Mouse (Mus musculus) liver, adult 2 months (tissue): Measurements from ENCODE around the gene Sumf1. TPM values are rescaled to one million over a fixed set of nuclear protein-coding genes. Genes with fewer than 3 reads are reported as not detected.

ENCODE experiments used
- DNase-seq: peaks from one replicate; pipeline ENCODE4 v3.0.0-alpha.2; 2011; ENCODE audit warnings: low read depth, low spot score; ENCODE audit errors: extremely low read depth
- H3K27ac ChIP-seq: fragments of 200-500 bp; replicated peaks from 2 replicates; pipeline ENCODE4 v1.5.1; 2012; ENCODE audit warnings: low read depth, mild to moderate bottlenecking, control low read depth, inconsistent platforms, low read length; ENCODE audit not compliant: insufficient read depth
- H3K27me3 ChIP-seq: fragments of 200-500 bp; 2 replicates; pipeline ENCODE4 v1.6.1; 2012; ENCODE audit warnings: mild to moderate bottlenecking, moderate library complexity, low read length, inconsistent platforms; ENCODE audit not compliant: control insufficient read depth, insufficient read depth
- H3K36me3 ChIP-seq: fragments of 200-500 bp; 2 replicates; pipeline ENCODE4 v1.6.1; 2012; ENCODE audit warnings: low read length, inconsistent platforms; ENCODE audit not compliant: control insufficient read depth, insufficient read depth
- H3K4me1 ChIP-seq: fragments of 200-500 bp; 2 replicates; pipeline ENCODE4 v1.6.1; 2011; ENCODE audit warnings: low read length; ENCODE audit not compliant: control insufficient read depth, insufficient read depth
- H3K4me3 ChIP-seq: fragments of 200-500 bp; 2 replicates; pipeline ENCODE4 v1.5.1; 2011; ENCODE audit warnings: low read depth, mild to moderate bottlenecking, control low read depth, low read length, moderate library complexity; ENCODE audit not compliant: insufficient read depth
- H3K79me2 ChIP-seq: fragments of 200-500 bp; 2 replicates; pipeline ENCODE4 v1.6.1; 2012; ENCODE audit warnings: inconsistent platforms, mild to moderate bottlenecking, low read length, moderate library complexity; ENCODE audit not compliant: control insufficient read depth, insufficient read depth
- H3K9ac ChIP-seq: fragments of 200-500 bp; 2 replicates; pipeline ENCODE4 v1.6.1; 2012; ENCODE audit warnings: low read depth, mild to moderate bottlenecking, control low read depth, inconsistent platforms, low read length
- CTCF ChIP-seq: fragments of 200-500 bp; IDR thresholded peaks from 2 replicates; pipeline ENCODE4 v1.5.1; 2011; ENCODE audit warnings: low read depth, low read length, control low read depth
- POLR2A ChIP-seq: fragments of 200-500 bp; IDR thresholded peaks from 2 replicates; pipeline ENCODE4 v1.6.1; 2011; ENCODE audit warnings: low read length, control low read depth; ENCODE audit not compliant: insufficient read depth; ENCODE audit errors: extremely low read depth
- WGBS: fragments of 180-500 bp; shearing (Covaris S2); methylation state at CpG from one replicate; pipeline ENCODE4 v1.1.7; 2018; 5-methylcytosine and 5-hydroxymethylcytosine counted together
- polyA plus RNA-seq: library from polyadenylated mRNA; depleted of rRNA; stranded (reverse); fragments of >200 nt; gene quantifications from 2 replicates; pipeline ENCODE4 v1.2.3, GENCODE M21; 2012
- total RNA-seq: library from RNA; depleted of rRNA; stranded (reverse); fragments of >200 nt; gene quantifications from 2 replicates; pipeline ENCODE4 v1.2.3, GENCODE M21; 2014

The Sumf1 gene
- total and polyA plus RNA-seq, 2 experiments, result 20.5 to 23.3 TPM

DNA sequence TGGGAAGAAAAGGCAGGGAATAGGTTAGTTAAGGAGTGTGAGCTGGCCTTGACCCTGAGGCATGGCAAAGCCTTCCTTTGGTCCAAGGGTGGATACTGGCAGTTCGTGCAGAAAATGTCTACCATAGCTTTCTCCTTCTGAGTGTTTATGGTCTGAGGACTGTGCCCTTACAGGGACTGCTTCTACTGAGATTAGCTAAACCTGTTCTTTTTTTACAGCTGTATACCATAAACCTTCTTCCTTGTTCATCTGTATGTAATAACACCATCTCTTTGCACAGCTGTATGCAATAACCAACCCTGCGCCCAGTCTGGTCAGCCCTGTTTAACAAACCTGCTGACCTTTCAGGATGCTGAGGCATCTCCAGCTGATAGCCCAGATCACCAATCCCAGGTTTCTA is 18.9 kb upstream of the Sumf1 start:
- no peaks in the 10 kb centered on the region for H3K36me3 ChIP-seq
- H3K4me3 ChIP-seq, result no peak overlapping the region
- TF ChIP-seq POLR2A (no peak), CTCF (no peak)
- WGBS, result 94% methylated on average over 2 of the region's 2 CpGs
- H3K9ac ChIP-seq, result no peak overlapping the region
- no peak for DNase-seq
- no peaks in the 10 kb centered on the region for H3K27me3 ChIP-seq
- no peaks in the 10 kb centered on the region for H3K4me1 ChIP-seq
- no peaks in the 10 kb centered on the region for H3K79me2 ChIP-seq
- no peak overlapping the region for H3K27ac ChIP-seq

DNA sequence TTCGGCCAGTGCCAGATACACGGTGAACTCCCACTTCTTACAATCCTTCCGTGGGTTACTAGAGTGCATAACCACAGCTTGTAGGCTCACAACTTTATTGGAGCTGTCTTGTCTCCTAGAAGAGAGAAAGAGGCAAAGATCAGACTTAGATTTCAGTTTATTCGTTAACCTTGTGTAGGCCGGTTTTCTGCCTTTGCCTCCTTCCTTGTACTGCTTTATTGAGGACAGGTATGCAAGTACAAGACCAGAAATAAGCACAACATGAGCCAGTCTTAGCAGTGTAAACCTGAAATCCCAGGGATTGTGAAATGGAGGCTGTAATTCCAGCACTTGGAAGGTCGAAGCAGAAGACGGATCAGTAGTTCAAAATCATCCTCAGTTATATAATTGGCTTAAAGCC is 12.9 kb upstream of the Sumf1 start:
- H3K4me3 ChIP-seq, result no peak overlapping the region
- H3K36me3 ChIP-seq, result no peaks in the 10 kb centered on the region
- H3K27ac ChIP-seq, result no peak overlapping the region
- no peaks in the 10 kb centered on the region for H3K79me2 ChIP-seq
- WGBS, result 87% methylated on average over 7 of the region's 7 CpGs
- no peak for DNase-seq
- TF ChIP-seq CTCF, result no peak
- TF ChIP-seq POLR2A, result no peak
- H3K27me3 ChIP-seq, result no peaks in the 10 kb centered on the region
- no peak overlapping the region for H3K9ac ChIP-seq
- no peaks in the 10 kb centered on the region for H3K4me1 ChIP-seq

DNA sequence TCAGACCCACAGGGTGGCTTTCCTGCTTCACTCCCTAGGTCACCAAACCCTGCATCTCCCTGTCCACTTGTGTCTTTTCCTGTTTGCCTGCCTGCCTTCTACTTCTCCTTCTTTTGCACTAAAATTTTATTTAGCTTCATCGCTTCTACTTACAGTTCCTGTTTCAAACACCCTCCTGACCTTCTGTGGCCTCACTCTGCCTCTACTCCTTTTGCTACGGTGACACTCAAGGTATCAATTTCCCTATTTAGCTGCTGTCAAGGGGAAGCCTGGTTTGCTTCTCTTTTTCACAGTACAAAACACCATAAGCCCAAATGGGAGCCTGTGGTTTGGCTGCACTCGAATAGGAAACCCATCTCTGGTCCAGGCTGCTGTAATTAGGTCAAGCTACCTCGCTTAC is 11.7 kb upstream of the Sumf1 start:
- H3K79me2 ChIP-seq, result no peaks in the 10 kb centered on the region
- no peaks in the 10 kb centered on the region for H3K4me1 ChIP-seq
- H3K36me3 ChIP-seq, result no peaks in the 10 kb centered on the region
- no peak for DNase-seq
- TF ChIP-seq CTCF (no peak), POLR2A (no peak)
- 81% methylated on average over 4 of the region's 4 CpGs for WGBS
- H3K4me3 ChIP-seq, result no peak overlapping the region
- no peaks in the 10 kb centered on the region for H3K27me3 ChIP-seq
- H3K27ac ChIP-seq, result no peak overlapping the region
- no peak overlapping the region for H3K9ac ChIP-seq

DNA sequence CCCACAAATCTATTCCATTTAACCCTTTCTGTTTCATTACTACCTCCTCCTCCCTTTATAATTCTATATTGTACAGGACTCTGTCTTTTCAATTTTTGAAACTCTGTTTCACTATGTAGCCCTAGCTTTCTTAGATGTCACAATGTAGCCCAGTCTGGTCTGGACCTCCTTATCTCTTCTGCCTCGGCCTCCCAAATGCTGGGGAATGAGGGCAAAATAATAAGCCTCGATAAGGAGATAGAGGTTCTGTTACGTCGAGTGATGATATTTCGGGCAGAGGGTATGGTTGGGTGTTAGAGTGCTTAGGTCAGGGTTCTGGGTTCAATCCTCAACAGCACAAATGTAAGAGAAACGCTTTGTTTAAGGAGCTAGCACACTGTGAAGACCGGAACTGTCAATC is 11.3 kb upstream of the Sumf1 start:
- Histone ChIP-seq H3K27ac (no peak overlapping the region), H3K79me2 (no peaks in the 10 kb centered on the region), H3K9ac (no peak overlapping the region), H3K36me3 (no peaks in the 10 kb centered on the region), H3K4me1 (no peaks in the 10 kb centered on the region), H3K4me3 (no peak overlapping the region), H3K27me3 (no peaks in the 10 kb centered on the region)
- no peak for TF ChIP-seq CTCF
- no peak for TF ChIP-seq POLR2A
- DNase-seq, result no peak
- WGBS, result 75% methylated on average over 7 of the region's 7 CpGs

DNA sequence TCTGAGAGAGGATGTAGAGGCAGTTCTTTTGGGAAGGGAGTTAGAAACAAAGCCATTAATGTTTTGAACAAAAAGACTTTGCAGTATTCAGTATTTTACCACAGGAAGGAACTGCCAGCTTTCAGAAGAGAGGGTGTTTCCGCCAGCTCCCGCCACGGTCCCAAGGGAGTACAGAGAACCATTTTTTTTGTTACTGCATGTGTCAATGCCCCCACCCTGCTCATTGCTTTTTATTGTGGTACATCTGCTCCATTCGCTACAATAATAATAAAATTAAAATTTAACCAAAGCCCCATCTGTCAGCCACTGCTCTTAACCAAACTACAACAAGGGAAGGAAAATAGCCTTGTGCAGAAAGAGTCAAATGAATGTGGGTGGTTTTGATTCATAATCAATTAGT is 7.2 kb upstream of the Sumf1 start:
- Histone ChIP-seq H3K9ac (no peak overlapping the region), H3K4me1 (no peaks in the 10 kb centered on the region), H3K27me3 (no peaks in the 10 kb centered on the region), H3K79me2 (no peaks in the 10 kb centered on the region), H3K36me3 (no peaks in the 10 kb centered on the region), H3K27ac (no peak overlapping the region), H3K4me3 (no peak overlapping the region)
- DNase-seq, result no peak
- WGBS, result 80% methylated on average over 4 of the region's 4 CpGs
- TF ChIP-seq CTCF (no peak), POLR2A (no peak)

DNA sequence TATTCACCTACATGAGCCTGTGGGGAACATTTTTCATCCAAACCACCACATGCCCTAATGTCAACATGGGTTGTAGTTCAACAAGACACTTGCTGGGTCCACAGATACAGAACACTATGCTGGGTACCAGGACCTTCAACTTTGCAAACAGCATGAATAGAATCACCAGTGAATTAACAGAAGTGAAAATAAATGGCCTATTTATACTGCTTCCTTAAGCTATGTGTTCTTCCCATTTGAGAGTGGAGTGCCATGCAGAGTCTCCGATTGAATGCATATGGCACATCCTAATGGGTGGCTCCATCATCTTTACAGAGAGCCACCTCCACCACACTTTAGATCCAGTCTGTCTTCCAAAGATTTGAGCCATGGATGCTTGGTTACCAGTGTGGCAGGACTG is 5.3 kb upstream of the Sumf1 start:
- Histone ChIP-seq H3K4me3 (no peak overlapping the region), H3K36me3 (no peaks in the 10 kb centered on the region), H3K27ac (no peak overlapping the region), H3K79me2 (no peaks in the 10 kb centered on the region), H3K27me3 (no peaks in the 10 kb centered on the region), H3K9ac (no peak overlapping the region), H3K4me1 (peaks cover under 1% of the 10 kb centered on the region; the same call in 1 of the 2 replicates)
- WGBS, result 89% methylated on average over 1 of the region's 1 CpGs
- no peak for DNase-seq
- TF ChIP-seq POLR2A (no peak), CTCF (no peak)
